Mouse (Mus musculus): ENCODE measurements at regions not wholly inside any gene's neighbourhood (a gene's known extent, or its start where the extent isn't known, plus 50 kb on each side); places are given as distances from the start of the nearest gene placed in this dataset.

DNA sequence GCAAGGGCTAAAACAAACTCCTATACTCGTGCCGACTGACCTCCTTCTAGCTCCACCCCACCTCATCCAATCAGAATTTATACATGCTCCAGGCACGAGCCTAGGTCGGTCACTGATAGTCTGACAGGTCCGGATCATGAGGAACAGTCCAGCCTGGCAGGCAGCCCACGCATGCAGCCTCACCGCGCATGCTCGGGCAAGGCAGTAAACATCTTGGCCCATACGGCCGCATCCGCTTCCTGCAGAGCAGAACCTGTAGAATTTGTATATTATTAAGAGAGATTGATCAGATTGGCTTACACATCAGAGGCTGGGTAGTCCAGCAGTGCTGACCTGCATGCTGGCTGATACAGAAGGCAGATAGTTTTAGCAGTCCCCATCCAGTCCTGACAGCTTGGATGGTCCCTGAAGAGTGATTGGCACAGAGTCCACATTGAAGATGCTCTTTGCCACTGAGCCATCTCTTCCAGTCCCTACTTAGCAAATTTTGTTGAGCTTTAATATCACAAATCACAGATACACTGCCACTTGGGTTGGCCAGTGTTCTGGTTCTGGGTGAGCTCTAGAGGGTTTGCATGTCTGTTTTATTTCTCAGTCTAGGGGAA lies 78.2 kb upstream of the Tmem150c start:
- Histone ChIP-seq H3K4me3 (replicated peaks; ENCODE audit: low read length) (no peak overlapping the region), H3K4me1 (ENCODE audit: control insufficient read depth, insufficient read depth, low read length) (no peaks in the 10 kb centered on the region), H3K4me2 (replicated peaks; ENCODE audit: low read depth, low read length, severe bottlenecking) (no peak overlapping the region), H3K9ac (ENCODE audit: low read depth, low read length, severe bottlenecking) (no peak overlapping the region), H3K36me3 (ENCODE audit: control insufficient read depth, insufficient read depth, low read length) (no peaks in the 10 kb centered on the region), H3K27ac (replicated peaks; ENCODE audit: low read depth, low read length) (no peak overlapping the region), H3K27me3 (ENCODE audit: control insufficient read depth, insufficient read depth, low read length) (no peaks in the 10 kb centered on the region), H3K9me3 (ENCODE audit: control insufficient read depth, low read length) (no peaks in the 10 kb centered on the region)
- TF ChIP-seq POLR2A (IDR thresholded peaks at IDR 0.05; ENCODE audit: borderline replicate concordance, extremely low read depth, insufficient read depth, insufficient read length), result no peak
- DNase-seq (ENCODE audit: low spot score) (no peak), ATAC-seq (ENCODE audit: low FRiP score, low read depth) (no peak)
- WGBS, result 91% methylated on average over 12 of the region's 12 CpGs

DNA sequence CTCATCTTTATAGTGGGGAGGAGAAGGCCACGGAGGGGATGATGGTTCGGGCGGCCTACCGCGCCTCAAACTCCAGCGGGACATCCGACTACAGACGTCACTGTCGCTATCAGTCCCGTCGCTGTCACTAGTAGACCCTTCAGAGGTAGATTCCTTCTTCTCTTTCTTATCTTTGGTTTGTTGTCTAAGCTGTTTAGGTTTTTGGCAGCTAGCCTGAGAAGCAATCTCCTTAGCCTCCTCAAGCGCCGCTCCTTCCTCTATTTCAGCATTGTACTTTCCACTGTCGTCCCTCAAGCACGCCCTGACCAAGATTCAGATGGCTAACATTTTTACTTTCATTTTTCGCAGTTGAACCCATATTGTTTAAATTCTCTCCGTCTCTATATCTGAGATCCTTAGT lies 76.7 kb upstream of the Tmem150c start:
- H3K27me3 ChIP-seq (ENCODE audit: control insufficient read depth, insufficient read depth, low read length), result no peaks in the 10 kb centered on the region
- 95% methylated on average over 17 of the region's 17 CpGs for WGBS
- DNase-seq (ENCODE audit: low spot score), result no peak

DNA sequence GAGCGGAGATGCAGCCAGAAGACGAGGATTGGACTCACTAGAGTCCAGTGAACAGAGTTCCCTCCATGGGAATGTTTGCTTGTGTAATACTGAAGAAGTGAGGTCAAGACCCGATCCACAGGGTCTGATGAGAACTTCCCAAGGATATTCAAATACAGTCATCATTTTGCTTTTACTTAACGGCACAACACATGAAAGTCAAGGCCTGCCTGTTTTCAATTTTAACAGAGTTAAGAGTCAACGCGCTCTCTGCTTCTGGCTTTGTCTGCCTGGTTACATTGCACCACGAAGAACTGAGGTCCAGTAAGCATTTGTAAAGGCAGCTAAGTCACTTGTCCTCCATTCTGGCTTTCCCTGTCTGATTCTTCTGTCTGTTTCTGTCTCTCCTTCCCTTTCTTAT lies 72.5 kb upstream of the Tmem150c start:
- Histone ChIP-seq H3K4me2 (replicated peaks; ENCODE audit: low read depth, low read length, severe bottlenecking) (no peak overlapping the region), H3K27ac (replicated peaks; ENCODE audit: low read depth, low read length) (no peak overlapping the region), H3K4me3 (replicated peaks; ENCODE audit: low read length) (no peak overlapping the region), H3K36me3 (ENCODE audit: control insufficient read depth, insufficient read depth, low read length) (no peaks in the 10 kb centered on the region), H3K27me3 (ENCODE audit: control insufficient read depth, insufficient read depth, low read length) (no peaks in the 10 kb centered on the region), H3K9me3 (ENCODE audit: control insufficient read depth, low read length) (no peaks in the 10 kb centered on the region), H3K4me1 (ENCODE audit: control insufficient read depth, insufficient read depth, low read length) (peaks cover 5% of the 10 kb centered on the region; the same call in 1 of the 2 replicates), H3K9ac (ENCODE audit: low read depth, low read length, severe bottlenecking) (no peak overlapping the region)
- DNase-seq (ENCODE audit: low spot score) (no peak), ATAC-seq (ENCODE audit: low FRiP score, low read depth) (no peak)
- WGBS, result 41% methylated on average over 7 of the region's 7 CpGs
- no peak for TF ChIP-seq POLR2A (IDR thresholded peaks at IDR 0.05; ENCODE audit: borderline replicate concordance, extremely low read depth, insufficient read depth, insufficient read length)

More for the DNA sequence above, 76.7 kb upstream of the Tmem150c start:
- H3K4me1 ChIP-seq (ENCODE audit: control insufficient read depth, insufficient read depth, low read length), result peaks cover 3% of the 10 kb centered on the region; the same call in 1 of the 2 replicates
- H3K4me3 ChIP-seq (replicated peaks; ENCODE audit: low read length), result no peak overlapping the region
- no peak for TF ChIP-seq POLR2A (IDR thresholded peaks at IDR 0.05; ENCODE audit: borderline replicate concordance, extremely low read depth, insufficient read depth, insufficient read length)
- no peak overlapping the region for H3K9ac ChIP-seq (ENCODE audit: low read depth, low read length, severe bottlenecking)
- no peak for ATAC-seq (ENCODE audit: low FRiP score, low read depth)
- no peaks in the 10 kb centered on the region for H3K36me3 ChIP-seq (ENCODE audit: control insufficient read depth, insufficient read depth, low read length)
- H3K4me2 ChIP-seq (replicated peaks; ENCODE audit: low read depth, low read length, severe bottlenecking), result no peak overlapping the region
- no peaks in the 10 kb centered on the region for H3K9me3 ChIP-seq (ENCODE audit: control insufficient read depth, low read length)
- H3K27ac ChIP-seq (replicated peaks; ENCODE audit: low read depth, low read length), result no peak overlapping the region

DNA sequence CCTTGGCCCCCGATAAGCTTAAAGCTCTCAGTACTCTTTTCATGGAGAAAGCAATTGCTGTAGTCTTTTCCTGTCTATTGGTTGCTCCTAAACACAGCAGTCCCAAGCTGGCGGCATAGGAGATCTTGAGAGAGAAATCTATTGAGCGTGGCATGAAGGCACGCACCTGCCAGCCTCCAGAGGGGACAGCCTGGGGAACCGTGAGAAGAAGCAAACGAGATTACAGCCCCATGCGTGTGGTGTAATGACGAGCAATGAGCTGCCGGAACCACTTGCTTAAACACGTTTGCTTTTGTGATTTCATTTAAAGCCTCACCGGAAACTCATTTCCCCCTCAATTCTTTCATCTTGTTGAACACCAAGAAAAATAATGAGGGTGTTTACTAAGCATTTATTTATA lies 72.0 kb upstream of the Tmem150c start:
- WGBS, result 49% methylated on average over 11 of the region's 11 CpGs
- DNase-seq (ENCODE audit: low spot score) (no peak), ATAC-seq (ENCODE audit: low FRiP score, low read depth) (no peak)
- H3K4me2 ChIP-seq (replicated peaks; ENCODE audit: low read depth, low read length, severe bottlenecking), result no peak overlapping the region
- H3K4me1 ChIP-seq (ENCODE audit: control insufficient read depth, insufficient read depth, low read length), result peaks cover 7% of the 10 kb centered on the region; the same call in 1 of the 2 replicates
- H3K27me3 ChIP-seq (ENCODE audit: control insufficient read depth, insufficient read depth, low read length), result no peaks in the 10 kb centered on the region
- no peak for TF ChIP-seq POLR2A (IDR thresholded peaks at IDR 0.05; ENCODE audit: borderline replicate concordance, extremely low read depth, insufficient read depth, insufficient read length)
- no peaks in the 10 kb centered on the region for H3K9me3 ChIP-seq (ENCODE audit: control insufficient read depth, low read length)
- H3K4me3 ChIP-seq (replicated peaks; ENCODE audit: low read length), result no peak overlapping the region
- no peak overlapping the region for H3K9ac ChIP-seq (ENCODE audit: low read depth, low read length, severe bottlenecking)
- no peaks in the 10 kb centered on the region for H3K36me3 ChIP-seq (ENCODE audit: control insufficient read depth, insufficient read depth, low read length)
- H3K27ac ChIP-seq (replicated peaks; ENCODE audit: low read depth, low read length), result no peak overlapping the region

DNA sequence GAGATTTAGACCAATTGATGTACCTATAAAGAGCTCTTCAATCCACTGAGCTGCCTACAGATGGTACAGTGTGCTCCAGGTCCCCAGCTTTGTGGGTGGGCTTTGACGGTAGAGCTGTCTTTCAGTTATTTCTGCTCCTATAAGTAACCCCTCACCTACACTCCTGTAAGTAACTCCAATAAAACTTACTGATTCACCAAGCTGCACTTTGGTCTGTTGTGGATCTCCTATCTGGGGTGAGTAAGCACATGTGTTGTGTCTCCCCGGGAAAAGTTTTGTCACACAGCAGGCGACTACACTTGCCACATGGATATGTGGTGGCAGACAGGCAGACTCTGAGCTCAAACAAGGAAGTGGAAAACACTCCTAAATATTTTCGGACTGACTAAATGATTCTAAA lies 70.4 kb upstream of the Tmem150c start:
- no peak overlapping the region for H3K9ac ChIP-seq (ENCODE audit: low read depth, low read length, severe bottlenecking)
- no peak overlapping the region for H3K4me3 ChIP-seq (replicated peaks; ENCODE audit: low read length)
- H3K36me3 ChIP-seq (ENCODE audit: control insufficient read depth, insufficient read depth, low read length), result no peaks in the 10 kb centered on the region
- peaks cover 7% of the 10 kb centered on the region; the same call in 1 of the 2 replicates for H3K4me1 ChIP-seq (ENCODE audit: control insufficient read depth, insufficient read depth, low read length)
- no peak for DNase-seq (ENCODE audit: low spot score)
- no peak for TF ChIP-seq POLR2A (IDR thresholded peaks at IDR 0.05; ENCODE audit: borderline replicate concordance, extremely low read depth, insufficient read depth, insufficient read length)
- 79% methylated on average over 4 of the region's 4 CpGs for WGBS
- no peak for ATAC-seq (ENCODE audit: low FRiP score, low read depth)
- no peak overlapping the region for H3K27ac ChIP-seq (replicated peaks; ENCODE audit: low read depth, low read length)
- no peaks in the 10 kb centered on the region for H3K9me3 ChIP-seq (ENCODE audit: control insufficient read depth, low read length)
- no peaks in the 10 kb centered on the region for H3K27me3 ChIP-seq (ENCODE audit: control insufficient read depth, insufficient read depth, low read length)
- no peak overlapping the region for H3K4me2 ChIP-seq (replicated peaks; ENCODE audit: low read depth, low read length, severe bottlenecking)

Measured in limb, embryonic 14.5 days (tissue).